Mouse (Mus musculus): ENCODE measurements around the gene Klk7. TPM values are rescaled to one million over a fixed set of nuclear protein-coding genes. Genes with fewer than 3 reads are reported as not detected.

The Klk7 gene
- polyA plus RNA-seq (2012; ENCODE audit: insufficient read depth, insufficient read length, missing spikeins): not detected in 2 replicates

DNA sequence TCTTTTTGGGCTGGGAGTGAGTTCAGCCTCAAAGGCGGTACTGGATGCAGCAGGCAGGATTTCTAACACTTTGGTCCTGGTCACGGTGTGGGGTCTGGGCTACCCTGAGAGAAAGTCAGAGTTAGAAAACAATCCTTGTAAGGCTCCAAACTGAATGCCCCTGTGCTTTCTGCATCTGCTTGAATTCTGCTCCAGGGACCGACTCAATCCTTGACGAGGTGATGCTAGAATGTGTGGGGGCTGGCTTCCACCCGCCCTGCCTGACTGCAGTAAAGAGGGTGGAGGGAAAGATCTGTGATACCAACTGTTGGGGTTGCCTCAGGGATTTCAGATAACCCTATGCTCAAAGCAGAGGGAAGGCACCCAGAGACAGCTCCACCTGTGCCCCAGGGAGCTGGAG lies at the start of gene Klk7:
Gene Klk7 (plus strand): TSS at position 301 of the 400 bp plus-strand sequence.
- Histone ChIP-seq H3K27ac (replicated peaks; ENCODE audit: low read depth, low read length) (no peak within 1 kb of the TSS), H3K4me3 (ENCODE audit: insufficient read depth, low read depth, low read length) (no peak within 1 kb of the TSS), H3K4me1 (ENCODE audit: control insufficient read depth, insufficient read depth, insufficient read length, low read length) (no peaks in the 10 kb centered on the region)

DNA sequence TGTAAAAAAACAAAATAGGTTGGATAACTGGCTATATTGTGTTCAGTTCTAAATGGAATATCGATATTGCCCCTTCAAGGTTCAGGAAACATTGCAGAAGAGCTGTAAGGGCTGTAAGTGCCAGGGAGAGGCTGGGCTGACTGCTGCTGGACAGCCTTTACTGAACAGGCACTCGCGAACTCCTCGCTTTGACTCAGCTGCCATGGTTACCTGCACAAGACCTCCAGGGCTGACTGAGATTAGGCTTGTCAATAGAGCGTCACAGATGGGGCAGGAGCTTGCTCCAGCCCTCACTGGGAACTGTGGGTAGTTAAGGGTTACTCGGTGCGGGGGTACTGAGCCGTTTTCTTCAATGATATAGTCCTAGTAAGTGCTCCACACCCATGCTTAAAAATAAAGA lies 44.6 kb upstream of the Klk7 start:
- Histone ChIP-seq H3K4me3 (ENCODE audit: insufficient read depth, low read depth, low read length) (no peak overlapping the region), H3K4me1 (ENCODE audit: control insufficient read depth, insufficient read depth, insufficient read length, low read length) (no peaks in the 10 kb centered on the region), H3K27ac (replicated peaks; ENCODE audit: low read depth, low read length) (no peak overlapping the region)

DNA sequence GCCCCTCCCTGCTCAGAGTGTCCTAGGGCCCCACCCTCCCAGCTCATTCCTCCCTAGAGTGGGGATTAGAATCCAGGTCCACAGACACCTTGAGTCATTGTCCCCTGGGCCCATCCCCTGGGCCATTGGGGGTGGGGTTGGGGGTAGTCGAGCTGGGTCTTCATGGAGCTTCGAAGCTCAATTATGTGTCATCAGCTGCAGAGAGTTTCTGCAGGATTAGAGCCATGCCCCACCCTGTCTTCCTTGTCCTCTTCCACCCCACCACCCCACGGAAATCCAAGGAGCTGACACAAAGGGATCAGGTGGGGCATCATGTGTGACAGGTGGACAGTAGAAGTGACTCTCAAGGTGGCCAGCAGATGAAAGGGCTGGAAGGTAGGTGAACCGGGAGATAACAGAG lies 42.5 kb upstream of the Klk7 start, which contains the start of gene Klk12:
Gene Klk12 (plus strand): TSS at position 301 of the 400 bp plus-strand sequence.
- Histone ChIP-seq H3K4me3 (ENCODE audit: insufficient read depth, low read depth, low read length) (no peak within 1 kb of the TSS), H3K4me1 (ENCODE audit: control insufficient read depth, insufficient read depth, insufficient read length, low read length) (no peaks in the 10 kb centered on the region), H3K27ac (replicated peaks; ENCODE audit: low read depth, low read length) (no peak within 1 kb of the TSS)

DNA sequence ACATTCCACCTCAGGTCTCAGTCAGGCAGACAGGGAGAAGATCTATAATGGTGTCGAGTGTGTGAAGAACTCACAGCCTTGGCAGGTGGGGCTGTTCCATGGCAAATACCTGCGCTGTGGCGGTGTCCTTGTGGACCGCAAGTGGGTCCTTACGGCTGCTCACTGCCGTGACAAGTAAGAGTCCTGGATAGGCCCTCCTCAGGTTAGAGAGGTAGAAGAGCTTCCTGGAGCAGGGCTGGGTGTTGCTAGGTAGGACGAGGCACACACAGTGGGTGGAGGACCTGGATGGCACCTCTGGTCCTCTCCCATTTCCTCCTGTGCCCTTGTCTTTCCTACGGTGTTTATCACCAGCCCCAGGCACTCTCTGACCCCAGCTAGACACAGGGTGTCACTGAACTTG lies 41.5 kb upstream of the Klk7 start:
- H3K27ac ChIP-seq (replicated peaks; ENCODE audit: low read depth, low read length): no peak overlapping the region
- H3K4me3 ChIP-seq (ENCODE audit: insufficient read depth, low read depth, low read length): no peak overlapping the region
- H3K4me1 ChIP-seq (ENCODE audit: control insufficient read depth, insufficient read depth, insufficient read length, low read length): no peaks in the 10 kb centered on the region

DNA sequence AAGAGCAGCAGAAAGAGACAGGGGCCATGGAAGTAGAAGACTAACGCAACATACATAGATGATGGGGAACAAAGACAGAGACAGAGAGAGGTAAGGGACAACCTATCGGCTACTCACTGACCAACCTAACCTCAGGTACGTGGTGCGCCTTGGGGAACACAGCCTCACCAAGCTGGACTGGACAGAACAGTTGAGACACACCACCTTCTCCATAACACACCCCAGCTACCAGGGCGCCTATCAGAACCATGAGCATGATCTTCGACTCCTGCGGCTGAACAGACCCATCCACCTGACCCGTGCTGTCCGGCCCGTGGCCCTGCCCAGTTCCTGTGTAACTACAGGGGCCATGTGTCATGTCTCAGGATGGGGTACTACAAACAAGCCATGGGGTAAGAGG lies 40.4 kb upstream of the Klk7 start:
- Histone ChIP-seq H3K4me3 (ENCODE audit: insufficient read depth, low read depth, low read length) (no peak overlapping the region), H3K27ac (replicated peaks; ENCODE audit: low read depth, low read length) (no peak overlapping the region), H3K4me1 (ENCODE audit: control insufficient read depth, insufficient read depth, insufficient read length, low read length) (no peaks in the 10 kb centered on the region)

DNA sequence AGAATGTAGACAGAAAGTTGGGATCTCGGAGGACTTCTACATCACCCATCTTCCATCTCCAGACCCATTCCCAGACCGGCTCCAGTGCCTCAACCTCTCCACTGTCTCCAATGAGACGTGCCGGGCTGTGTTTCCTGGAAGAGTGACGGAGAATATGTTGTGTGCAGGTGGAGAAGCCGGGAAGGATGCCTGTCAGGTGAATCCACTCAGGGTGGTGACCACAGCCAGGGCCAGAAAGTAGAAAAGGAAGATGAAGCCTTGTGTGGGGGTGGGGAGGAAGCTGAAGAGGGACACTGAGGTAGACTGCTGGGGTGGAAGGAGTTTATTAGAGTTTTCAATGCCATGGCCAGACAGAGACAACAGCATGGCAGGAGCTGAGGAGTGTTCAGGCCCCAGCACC lies 39.2 kb upstream of the Klk7 start:
- H3K4me3 ChIP-seq (ENCODE audit: insufficient read depth, low read depth, low read length): no peak overlapping the region
- no peaks in the 10 kb centered on the region for H3K4me1 ChIP-seq (ENCODE audit: control insufficient read depth, insufficient read depth, insufficient read length, low read length)
- no peak overlapping the region for H3K27ac ChIP-seq (replicated peaks; ENCODE audit: low read depth, low read length)

DNA sequence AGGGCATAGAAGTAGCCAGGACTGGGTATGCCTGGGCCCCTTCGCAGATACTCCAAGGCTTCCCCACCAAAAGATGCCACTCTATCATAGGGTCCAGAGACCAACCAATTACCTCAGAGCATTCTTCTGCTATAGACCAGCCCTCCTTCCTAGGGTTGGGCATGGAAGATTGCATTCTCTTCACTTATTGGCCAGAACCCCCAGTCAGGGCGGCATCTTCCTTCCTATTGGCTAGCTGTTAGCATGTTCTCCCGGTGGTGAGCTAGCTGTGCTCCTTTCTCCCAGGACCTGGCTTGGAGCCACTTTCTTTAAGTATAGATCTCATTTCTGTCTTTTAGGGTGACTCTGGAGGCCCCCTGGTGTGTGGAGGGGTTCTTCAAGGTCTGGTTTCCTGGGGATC lies 38.2 kb upstream of the Klk7 start:
- Histone ChIP-seq H3K27ac (replicated peaks; ENCODE audit: low read depth, low read length) (no peak overlapping the region), H3K4me1 (ENCODE audit: control insufficient read depth, insufficient read depth, insufficient read length, low read length) (no peaks in the 10 kb centered on the region), H3K4me3 (ENCODE audit: insufficient read depth, low read depth, low read length) (no peak overlapping the region)

DNA sequence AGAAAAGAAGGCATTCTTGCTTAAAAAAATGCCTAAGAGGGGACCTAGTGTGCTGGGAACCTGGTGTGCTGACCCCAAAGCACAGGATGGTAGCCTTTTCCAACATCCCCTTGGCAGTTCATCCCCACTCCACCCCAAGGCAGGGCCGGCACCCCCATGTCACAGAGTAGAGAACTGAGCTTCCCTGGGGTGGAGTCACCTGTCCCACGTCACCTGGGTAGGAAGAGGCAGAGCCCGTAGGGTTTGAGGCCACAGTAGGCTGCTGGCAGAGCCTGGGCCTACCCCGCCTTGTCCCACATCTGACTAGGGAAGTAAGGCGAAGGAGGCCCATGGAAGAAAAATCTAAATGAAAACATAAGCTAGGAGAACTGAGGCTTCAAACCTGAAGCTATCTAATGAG lies 36.7 kb upstream of the Klk7 start, which contains the start of gene Klk11:
Gene Klk11 (plus strand): TSS at position 241 of the 400 bp plus-strand sequence.
- H3K4me3 ChIP-seq (ENCODE audit: insufficient read depth, low read depth, low read length): no peak within 1 kb of the TSS
- H3K27ac ChIP-seq (replicated peaks; ENCODE audit: low read depth, low read length): no peak within 1 kb of the TSS
- no peaks in the 10 kb centered on the region for H3K4me1 ChIP-seq (ENCODE audit: control insufficient read depth, insufficient read depth, insufficient read length, low read length)

DNA sequence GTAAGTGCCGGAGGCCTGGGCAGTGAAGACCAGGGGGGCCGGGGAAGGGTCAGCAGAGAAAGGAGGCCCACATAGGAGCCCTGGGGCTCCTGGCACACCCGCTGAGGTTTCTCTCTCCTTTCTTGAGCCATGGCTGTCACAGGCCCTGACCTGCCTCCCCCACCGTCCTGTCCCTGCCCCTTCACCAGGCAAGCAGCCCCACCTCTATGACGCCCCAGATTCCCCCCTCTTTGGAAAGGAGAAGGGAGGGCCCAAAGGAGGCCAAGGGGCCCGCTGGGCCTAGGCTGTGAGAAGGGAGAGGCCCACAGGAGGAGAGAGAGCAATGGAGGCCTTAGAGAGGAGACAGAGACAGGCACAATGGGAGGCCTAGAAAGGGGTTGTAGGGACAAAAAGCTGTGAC lies 36.3 kb upstream of the Klk7 start:
- Histone ChIP-seq H3K4me3 (ENCODE audit: insufficient read depth, low read depth, low read length) (no peak overlapping the region), H3K27ac (replicated peaks; ENCODE audit: low read depth, low read length) (no peak overlapping the region), H3K4me1 (ENCODE audit: control insufficient read depth, insufficient read depth, insufficient read length, low read length) (no peaks in the 10 kb centered on the region)

DNA sequence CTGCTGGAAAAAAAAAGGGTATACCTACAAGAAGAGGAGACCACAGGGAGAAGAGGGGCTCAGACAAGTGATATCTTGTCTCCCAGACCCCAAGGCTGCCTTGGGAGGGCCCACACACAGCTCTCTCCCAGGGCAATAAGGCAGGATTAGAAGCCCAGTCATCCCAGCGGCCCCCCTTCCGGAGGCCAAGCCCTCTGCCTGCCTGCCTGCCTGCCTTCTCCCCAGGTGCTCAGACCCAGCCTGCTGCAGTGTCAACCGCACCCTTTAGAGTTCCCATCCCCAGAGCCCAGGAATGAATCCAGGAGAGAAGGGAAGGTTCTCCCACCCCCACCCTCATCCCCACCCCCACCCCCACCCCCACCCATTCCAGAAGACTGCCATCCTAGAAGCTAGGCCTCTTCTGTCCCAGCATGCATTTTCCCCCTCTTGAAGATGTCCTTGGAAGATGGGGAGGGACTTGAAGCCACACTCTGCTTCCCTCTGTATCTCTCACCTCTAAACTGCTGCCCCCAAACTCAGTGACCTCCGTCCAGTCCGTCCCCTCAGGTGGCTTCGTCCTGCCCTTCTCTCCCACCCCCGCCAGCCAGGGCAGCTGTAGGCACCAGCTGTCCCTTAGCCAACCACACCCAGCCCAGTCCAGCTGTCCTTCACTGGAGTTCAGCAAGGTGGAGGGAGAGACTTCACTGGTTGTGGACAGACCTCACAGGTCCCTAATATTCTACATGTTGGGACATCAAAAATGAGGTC lies 35.6 kb upstream of the Klk7 start:
- no peak overlapping the region for H3K4me3 ChIP-seq (ENCODE audit: insufficient read depth, low read depth, low read length)
- H3K27ac ChIP-seq (replicated peaks; ENCODE audit: low read depth, low read length): no peak overlapping the region
- H3K4me1 ChIP-seq (ENCODE audit: control insufficient read depth, insufficient read depth, insufficient read length, low read length): 0 out of 2 replicates have a peak, but pooled peaks cover 4% of the 10 kb centered on the region

DNA sequence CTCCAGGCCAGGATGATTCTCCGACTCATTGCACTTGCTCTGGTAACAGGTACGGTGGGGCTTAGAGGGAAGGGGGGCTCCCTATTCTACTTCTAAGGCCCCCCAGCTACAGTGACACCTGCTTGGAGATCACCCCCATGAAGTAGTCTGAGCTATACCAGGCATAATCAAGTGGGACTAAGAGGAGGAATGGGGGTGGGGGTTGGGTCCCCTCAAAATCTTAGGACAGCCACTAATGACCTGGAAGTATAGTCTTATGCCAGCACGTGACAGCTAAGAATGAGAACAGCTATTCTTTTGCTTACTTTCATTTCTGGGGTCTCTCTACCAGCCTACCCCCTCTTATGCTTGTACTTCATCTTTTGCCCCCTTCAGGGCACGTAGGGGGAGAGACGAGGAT lies 34.6 kb upstream of the Klk7 start:
- 0 out of 2 replicates have a peak, but pooled peaks cover 6% of the 10 kb centered on the region for H3K4me1 ChIP-seq (ENCODE audit: control insufficient read depth, insufficient read depth, insufficient read length, low read length)
- H3K4me3 ChIP-seq (ENCODE audit: insufficient read depth, low read depth, low read length): no peak overlapping the region
- H3K27ac ChIP-seq (replicated peaks; ENCODE audit: low read depth, low read length): no peak overlapping the region

DNA sequence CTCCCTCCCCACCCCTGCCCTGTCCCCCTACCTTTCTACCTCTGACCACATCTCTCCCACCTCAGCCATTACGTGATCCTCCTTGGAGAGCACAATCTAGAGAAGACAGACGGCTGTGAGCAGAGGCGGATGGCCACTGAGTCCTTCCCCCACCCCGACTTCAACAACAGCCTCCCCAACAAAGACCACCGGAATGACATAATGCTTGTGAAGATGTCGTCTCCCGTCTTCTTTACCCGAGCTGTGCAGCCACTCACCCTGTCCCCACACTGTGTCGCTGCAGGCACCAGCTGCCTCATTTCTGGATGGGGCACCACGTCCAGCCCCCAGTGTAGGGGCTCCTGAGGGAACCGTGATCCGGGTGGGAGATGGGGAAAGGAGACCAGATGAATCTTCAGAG lies 33.7 kb upstream of the Klk7 start:
- H3K27ac ChIP-seq (replicated peaks; ENCODE audit: low read depth, low read length): no peak overlapping the region
- H3K4me3 ChIP-seq (ENCODE audit: insufficient read depth, low read depth, low read length): no peak overlapping the region
- H3K4me1 ChIP-seq (ENCODE audit: control insufficient read depth, insufficient read depth, insufficient read length, low read length): 0 out of 2 replicates have a peak, but pooled peaks cover 6% of the 10 kb centered on the region

DNA sequence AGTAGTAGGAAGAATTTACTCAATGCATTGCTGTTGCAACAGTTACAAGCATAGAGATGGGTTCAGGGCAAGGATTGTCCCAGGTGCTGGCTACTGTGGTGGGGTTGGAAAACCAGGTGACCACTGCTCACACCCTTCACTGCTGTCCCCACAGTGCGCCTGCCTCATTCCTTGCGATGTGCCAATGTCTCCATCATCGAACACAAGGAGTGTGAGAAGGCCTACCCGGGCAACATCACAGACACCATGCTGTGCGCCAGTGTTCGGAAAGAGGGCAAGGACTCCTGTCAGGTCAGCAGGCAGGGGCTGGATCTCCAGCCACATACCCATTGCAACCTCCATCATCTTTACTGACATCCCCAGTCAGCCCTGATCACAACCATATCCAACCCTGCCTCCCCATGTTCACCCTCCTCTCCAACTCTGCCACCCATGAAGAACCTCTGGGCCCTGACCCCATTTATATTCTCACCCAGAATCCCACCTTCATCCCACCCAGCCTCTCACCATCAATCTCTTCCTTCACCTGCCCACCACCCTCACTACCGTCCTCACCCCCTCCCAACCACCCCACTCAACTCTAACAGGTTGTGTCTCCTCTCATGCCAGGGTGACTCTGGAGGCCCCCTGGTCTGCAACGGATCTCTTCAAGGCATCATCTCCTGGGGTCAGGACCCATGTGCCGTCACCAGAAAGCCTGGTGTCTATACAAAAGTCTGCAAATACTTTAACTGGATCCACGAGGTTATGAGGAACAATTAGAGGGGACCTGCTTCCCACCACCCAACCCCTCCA lies 32.7 kb upstream of the Klk7 start:
- H3K4me3 ChIP-seq (ENCODE audit: insufficient read depth, low read depth, low read length): no peak overlapping the region
- H3K4me1 ChIP-seq (ENCODE audit: control insufficient read depth, insufficient read depth, insufficient read length, low read length): 0 out of 2 replicates have a peak, but pooled peaks cover 6% of the 10 kb centered on the region
- no peak overlapping the region for H3K27ac ChIP-seq (replicated peaks; ENCODE audit: low read depth, low read length)

DNA sequence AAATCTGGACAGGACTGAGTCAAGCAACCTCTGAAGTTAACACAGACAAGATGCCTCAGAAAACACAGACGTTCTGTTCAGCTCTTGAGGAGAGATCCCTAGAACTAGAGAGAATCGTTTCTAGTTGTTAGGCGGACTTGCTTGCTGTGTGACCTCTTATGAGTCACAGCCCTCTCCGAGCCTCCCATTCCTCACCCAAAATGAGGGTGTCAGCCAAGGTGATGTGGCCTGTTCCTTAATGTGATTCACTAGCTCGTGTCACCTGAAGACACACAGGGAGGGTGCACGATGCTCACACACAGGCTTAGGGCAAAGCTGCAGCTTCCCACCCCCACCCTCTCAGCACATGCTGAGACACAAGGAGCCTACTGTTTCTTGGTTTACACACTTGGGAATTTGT lies 30.9 kb upstream of the Klk7 start:
- H3K4me1 ChIP-seq (ENCODE audit: control insufficient read depth, insufficient read depth, insufficient read length, low read length): 0 out of 2 replicates have a peak, but pooled peaks cover 6% of the 10 kb centered on the region
- no peak overlapping the region for H3K4me3 ChIP-seq (ENCODE audit: insufficient read depth, low read depth, low read length)
- no peak overlapping the region for H3K27ac ChIP-seq (replicated peaks; ENCODE audit: low read depth, low read length)

DNA sequence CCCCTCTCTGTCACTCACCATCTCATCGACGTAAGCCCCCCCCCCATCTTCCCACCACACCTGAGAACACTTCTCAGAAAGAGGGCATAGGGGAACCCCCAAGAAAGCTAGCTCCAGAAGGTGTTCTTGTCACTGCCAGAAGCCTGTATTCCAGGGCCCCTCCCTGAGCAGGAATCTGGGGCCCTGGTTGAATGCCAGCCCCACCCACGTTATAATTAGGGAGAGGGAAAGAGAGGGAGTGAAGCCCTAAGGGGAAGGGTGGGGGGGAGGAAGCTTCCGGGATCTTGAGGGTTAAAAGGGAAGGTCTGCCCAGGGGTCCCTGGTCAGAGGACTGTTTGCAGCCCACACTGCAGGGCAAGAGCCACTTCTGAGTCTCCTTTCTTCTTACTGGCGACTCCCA lies 30.3 kb upstream of the Klk7 start, which contains the start of gene Klk10:
Gene Klk10 (plus strand): TSS at position 290 of the 400 bp plus-strand sequence.
- no peak within 1 kb of the TSS for H3K4me3 ChIP-seq (ENCODE audit: insufficient read depth, low read depth, low read length)
- 0 out of 2 replicates have a peak, but pooled peaks cover 6% of the 10 kb centered on the region for H3K4me1 ChIP-seq (ENCODE audit: control insufficient read depth, insufficient read depth, insufficient read length, low read length)
- no peak within 1 kb of the TSS for H3K27ac ChIP-seq (replicated peaks; ENCODE audit: low read depth, low read length)

All from brown adipose tissue, adult 24 weeks (tissue).